Mouse (Mus musculus) ovary, adult 2 months (tissue): ENCODE measurements around the gene Zfp560. TPM values are rescaled to one million over a fixed set of nuclear protein-coding genes. Genes with fewer than 3 reads are reported as not detected.

Experiments
- polyA plus RNA-seq: library from polyadenylated mRNA; depleted of rRNA; stranded (reverse); fragments of >200 nt; gene quantifications from 2 replicates; pipeline ENCODE4 v1.2.3, GENCODE M21; 2012; rRNA removed

Zfp560 gene
- 1.2 and 1.7 TPM in 2 replicates for polyA plus RNA-seq

DNA sequence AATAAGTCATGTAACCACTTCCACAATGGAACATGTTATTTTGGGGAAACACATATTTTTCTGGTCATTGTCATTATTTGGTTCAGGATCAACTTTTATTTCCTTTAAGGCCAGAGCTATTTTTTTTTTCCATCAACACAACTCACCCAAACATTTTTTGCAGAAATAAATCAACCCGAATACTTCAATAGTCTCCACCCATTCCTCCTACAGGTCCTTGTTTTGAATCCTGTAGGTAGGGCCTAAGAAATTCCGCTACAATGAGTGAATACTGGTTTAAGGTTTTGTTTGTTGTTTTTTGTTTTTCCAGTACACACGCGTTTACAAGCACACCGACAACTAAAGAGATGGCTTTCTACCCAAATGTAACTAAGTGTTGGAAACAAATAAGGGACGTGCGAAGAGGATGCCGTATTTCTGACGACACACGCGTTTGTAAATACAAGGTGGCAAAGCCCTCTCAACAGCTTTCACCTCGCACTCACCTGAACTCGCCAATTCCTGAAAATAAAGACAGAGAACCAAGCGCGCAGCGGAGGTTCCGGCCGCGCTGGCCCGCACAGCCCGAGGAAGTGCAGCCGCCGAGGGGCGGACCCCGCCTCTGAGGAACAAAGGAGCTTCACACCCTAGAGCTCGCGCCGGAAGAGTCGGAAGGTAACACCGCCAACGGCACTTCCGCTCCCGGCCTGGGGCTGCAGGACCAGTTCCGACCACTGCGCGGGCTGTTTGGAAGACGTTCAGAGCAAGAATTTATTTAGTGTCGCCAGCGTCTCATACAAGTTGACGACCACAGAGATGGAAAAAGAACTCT, at the start of gene Zfp560:
Zfp560 (minus strand) TSS at position 646 of the 811 bp plus-strand sequence.

DNA sequence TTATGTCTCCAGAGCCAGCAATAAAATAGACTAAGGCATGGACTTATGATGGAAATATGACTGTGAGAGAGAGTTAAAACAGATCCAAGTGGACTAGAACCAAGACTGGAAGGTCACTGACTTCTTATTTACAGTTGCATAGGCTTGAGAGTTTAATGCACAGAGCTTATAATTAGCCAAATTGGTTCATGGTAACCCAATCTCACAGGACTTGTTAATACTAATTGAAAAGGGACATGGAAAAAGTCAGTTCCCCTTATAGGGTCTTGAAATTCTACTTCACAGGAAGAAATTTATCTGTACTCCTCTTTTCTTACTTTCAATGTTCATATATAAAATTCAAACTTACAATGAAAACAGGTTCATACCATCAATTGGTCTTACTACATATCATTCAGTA, 49.0 kb downstream of the Zfp560 start, which contains the start of gene Olfr18:
Olfr18 (minus strand) TSS at position 101 of the 400 bp plus-strand sequence.

DNA sequence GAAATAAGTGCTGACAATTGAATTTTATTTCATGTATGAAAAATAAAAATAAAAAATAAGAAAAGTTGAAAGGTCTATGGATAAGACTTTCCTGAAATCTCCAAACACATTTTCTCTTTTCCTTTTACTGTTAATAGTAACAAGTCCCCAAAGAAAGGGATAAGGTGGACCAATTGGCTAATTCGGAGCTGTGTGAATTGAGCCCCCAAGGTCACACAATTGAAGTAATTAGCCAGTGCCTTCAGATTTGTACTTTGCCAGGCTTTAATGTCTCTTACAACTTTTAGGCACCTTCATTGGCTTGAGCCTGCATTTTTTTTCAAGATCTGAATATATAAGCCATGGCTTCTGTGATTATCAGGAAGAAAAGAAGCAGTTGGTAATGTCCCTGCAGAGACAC, 86.7 kb downstream of the Zfp560 start, which contains the start of gene Olfr873:
Olfr873 (plus strand) TSS at position 301 of the 400 bp plus-strand sequence.

Other genes starting within 250 kb of the Zfp560 start
- gene Olfr870, start 211.1 kb downstream of the Zfp560 start, polyA plus RNA-seq = not detected in 2 replicates
- not detected in 2 replicates for gene Olfr871, start 173.0 kb downstream of the Zfp560 start, polyA plus RNA-seq
- gene Olfr872, start 148.1 kb downstream of the Zfp560 start, polyA plus RNA-seq = not detected in 2 replicates
- gene Olfr39, start 102.8 kb downstream of the Zfp560 start, polyA plus RNA-seq = not detected in 2 replicates
- gene Olfr873, start 86.6 kb downstream of the Zfp560 start, polyA plus RNA-seq = not detected in 2 replicates
- not detected in 2 replicates for gene Olfr18, start 49.1 kb downstream of the Zfp560 start, polyA plus RNA-seq
- 1.5 and 1.9 TPM in 2 replicates for gene Zfp26, start 75.0 kb upstream of the Zfp560 start, polyA plus RNA-seq
- 4.5 and 4.6 TPM in 2 replicates for gene Zfp426, start 107.6 kb upstream of the Zfp560 start, polyA plus RNA-seq
- 4.2 and 4.7 TPM in 2 replicates for gene Zfp266, start 136.2 kb upstream of the Zfp560 start, polyA plus RNA-seq
- gene Zfp846, start 196.1 kb upstream of the Zfp560 start, polyA plus RNA-seq = 2.4 and 3.1 TPM in 2 replicates